Mouse (Mus musculus) urinary bladder, postnatal 36 days (tissue): ENCODE data around the gene Rnf157.

ENCODE experiments used
- DNase-seq, 2 experiments: peaks; one replicate each; pipeline ENCODE4 v3.0.0; 2022; ENCODE audit warnings: low spot score in 2 of 2, mixed read lengths in 1 of 2

Rnf157 gene

GRCm38 (mm10) chr11:116412904-116413630 lies at the start of gene Rnf157:
Rnf157 (minus strand) TSS chr11:116413032.
- peak; percentile 60 to 69 for DNase-seq

- DNase-seq, result no peak
These were observed 47.0 kb upstream of the Rnf157 start for GRCm38 (mm10) chr11:116459786-116460185.

GRCm38 (mm10) chr11:116456234-116456633 lies 43.4 kb upstream of the Rnf157 start:
- no peak for DNase-seq

GRCm38 (mm10) chr11:116453889-116454288 lies 41.1 kb upstream of the Rnf157 start:
- no peak for DNase-seq

GRCm38 (mm10) chr11:116449341-116449740 lies 36.5 kb upstream of the Rnf157 start:
- DNase-seq, result no peak

GRCm38 (mm10) chr11:116447822-116448221 lies 35.0 kb upstream of the Rnf157 start:
- DNase-seq, result no peak

GRCm38 (mm10) chr11:116446308-116446887 lies 33.6 kb upstream of the Rnf157 start:
- no peak for DNase-seq

GRCm38 (mm10) chr11:116445596-116446307 lies 32.9 kb upstream of the Rnf157 start:
- DNase-seq, result peak; percentile 91 to 93

- DNase-seq, result no peak
These were observed 31.1 kb upstream of the Rnf157 start for GRCm38 (mm10) chr11:116443935-116444334.

GRCm38 (mm10) chr11:116443311-116443710 lies 30.5 kb upstream of the Rnf157 start:
- no peak for DNase-seq

GRCm38 (mm10) chr11:116442867-116443177 lies 30.0 kb upstream of the Rnf157 start:
- no peak for DNase-seq

- no peak for DNase-seq
These were observed 29.5 kb upstream of the Rnf157 start for GRCm38 (mm10) chr11:116442129-116442866.

- DNase-seq, result no peak
These were observed 27.7 kb upstream of the Rnf157 start for GRCm38 (mm10) chr11:116440408-116441068.

GRCm38 (mm10) chr11:116439269-116440240 lies 26.7 kb upstream of the Rnf157 start:
- no peak for DNase-seq

- DNase-seq, result no peak
These were observed 24.7 kb upstream of the Rnf157 start for GRCm38 (mm10) chr11:116437541-116437940.

GRCm38 (mm10) chr11:116436725-116437331 lies 24.0 kb upstream of the Rnf157 start:
- peak in 1 of 2 experiments; percentile 46 for DNase-seq

GRCm38 (mm10) chr11:116435992-116436724 lies 23.3 kb upstream of the Rnf157 start:
- DNase-seq, result no peak

GRCm38 (mm10) chr11:116434967-116435752 lies 22.3 kb upstream of the Rnf157 start:
- DNase-seq, result no peak
